Mouse (Mus musculus) frontal cortex, postnatal 36 days (tissue): ENCODE measurements around the gene Cth.

Source experiments
- DNase-seq, 2 experiments: peaks; one replicate each; pipeline ENCODE4 v3.0.0; 2022; ENCODE audit warnings: low spot score in 2 of 2

Gene Cth

DNA sequence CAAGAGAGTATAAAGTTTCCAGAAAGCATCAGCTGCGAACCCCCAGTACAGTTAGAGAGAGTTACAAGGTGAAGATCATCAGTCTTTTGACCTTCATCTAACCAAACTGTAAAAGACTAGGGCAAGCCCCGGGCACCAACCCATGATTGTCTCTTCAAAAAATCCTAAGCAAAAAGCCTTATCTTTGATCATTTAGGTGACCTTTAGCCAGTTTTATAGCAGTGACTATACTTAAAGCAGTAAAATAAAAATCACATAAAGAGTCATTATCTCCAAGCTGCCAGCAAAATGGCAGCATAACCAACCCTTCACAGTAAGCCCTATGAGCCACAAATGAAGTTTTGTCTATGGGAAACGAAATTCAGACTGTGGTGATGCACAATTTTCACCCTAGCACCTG, 14.6 kb downstream of the Cth start:
- no peak for DNase-seq

DNA sequence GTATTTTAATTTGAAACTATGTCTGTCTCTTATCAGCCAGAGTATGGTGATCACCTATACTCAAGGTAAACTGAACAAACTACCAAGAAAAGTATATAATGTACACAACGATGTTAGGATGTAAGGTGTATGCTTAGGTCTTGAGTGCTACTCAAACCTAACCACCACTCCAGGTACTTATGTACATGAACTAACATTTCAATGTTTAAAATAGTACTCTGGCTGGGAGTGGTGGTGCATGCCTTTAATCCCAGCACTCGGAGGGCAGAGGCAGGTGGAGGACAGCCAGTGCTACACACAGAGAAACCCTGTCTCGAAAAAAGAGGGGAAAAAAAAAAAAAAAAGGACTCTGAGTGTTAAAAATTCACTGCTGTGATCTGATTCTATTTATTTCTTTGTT, 16.7 kb downstream of the Cth start:
- no peak for DNase-seq

DNA sequence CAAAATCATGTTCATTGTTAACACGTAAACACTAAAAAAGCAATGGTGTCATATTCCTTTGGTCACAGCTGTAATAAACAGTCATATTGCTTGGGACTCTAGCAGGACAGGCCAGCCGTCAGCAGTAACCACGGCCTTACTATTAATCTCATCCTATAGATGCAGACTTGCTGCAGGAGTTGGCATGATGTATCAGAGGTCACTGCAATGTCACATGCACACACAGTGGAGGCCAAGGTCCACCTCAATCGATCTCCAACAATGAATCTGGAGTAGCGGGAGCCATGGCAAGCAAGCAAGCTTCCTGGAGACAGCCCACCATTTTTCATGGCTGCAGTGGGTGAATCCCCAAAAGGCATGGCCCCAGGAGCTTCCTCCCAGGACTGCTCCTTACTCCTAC, 23.2 kb downstream of the Cth start:
- DNase-seq = no peak

DNA sequence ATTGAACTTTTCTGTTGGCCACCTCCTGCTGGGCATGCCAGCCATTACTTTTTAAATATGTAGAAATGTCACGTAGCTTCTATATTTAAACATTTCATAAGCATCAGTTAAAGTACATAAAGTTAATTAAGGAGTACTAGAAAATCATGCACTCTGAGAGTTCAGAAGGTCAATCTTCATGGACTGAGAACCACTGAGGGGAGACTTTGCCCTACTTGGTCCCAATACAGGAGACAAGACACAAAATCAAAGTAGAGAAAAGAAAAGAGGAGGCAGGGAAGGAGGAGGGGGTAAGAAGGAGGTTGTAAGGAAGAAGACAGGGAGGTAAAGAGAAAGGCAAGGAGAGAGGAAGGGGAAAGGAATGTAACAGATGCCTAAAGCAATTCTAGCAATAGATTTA, 24.9 kb downstream of the Cth start:
- no peak for DNase-seq

DNA sequence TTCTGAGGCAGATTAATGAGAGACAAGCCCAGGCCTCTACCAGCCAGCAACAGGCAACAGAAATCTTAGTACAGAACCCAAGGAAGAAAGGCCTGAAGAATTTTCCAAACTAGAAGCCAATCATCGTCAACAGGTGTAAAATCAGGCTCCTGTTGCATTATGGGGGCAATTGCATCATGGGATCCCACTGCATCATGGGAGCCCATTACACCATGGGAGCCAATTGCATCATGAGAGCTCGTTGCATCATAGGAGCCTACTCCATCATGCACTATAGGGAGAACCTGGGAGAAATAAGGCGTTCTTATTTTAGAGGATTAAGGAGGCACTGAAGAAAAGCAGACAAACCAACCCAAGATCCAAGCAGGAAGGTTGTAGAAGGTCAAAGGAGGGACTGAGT, 27.2 kb downstream of the Cth start:
- no peak for DNase-seq

DNA sequence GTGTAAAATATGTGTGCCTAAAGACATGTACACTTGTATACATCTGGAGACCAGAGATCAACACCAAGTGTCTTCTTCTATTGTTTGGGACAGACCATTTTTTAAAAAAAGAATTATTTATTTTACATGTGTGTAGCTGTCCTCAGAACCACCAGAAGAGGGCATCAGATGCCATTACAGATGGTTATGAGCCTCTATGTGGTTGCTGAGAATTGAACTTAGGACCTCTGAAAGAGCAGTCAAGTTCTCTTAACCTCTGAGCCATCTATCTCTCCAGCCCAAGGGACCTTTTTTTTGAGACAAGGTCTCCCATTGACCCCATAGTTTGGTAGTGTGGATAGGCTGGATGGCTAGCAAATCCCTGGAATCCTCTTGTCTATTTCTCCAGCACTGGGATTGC, 33.1 kb downstream of the Cth start:
- no peak for DNase-seq

DNA sequence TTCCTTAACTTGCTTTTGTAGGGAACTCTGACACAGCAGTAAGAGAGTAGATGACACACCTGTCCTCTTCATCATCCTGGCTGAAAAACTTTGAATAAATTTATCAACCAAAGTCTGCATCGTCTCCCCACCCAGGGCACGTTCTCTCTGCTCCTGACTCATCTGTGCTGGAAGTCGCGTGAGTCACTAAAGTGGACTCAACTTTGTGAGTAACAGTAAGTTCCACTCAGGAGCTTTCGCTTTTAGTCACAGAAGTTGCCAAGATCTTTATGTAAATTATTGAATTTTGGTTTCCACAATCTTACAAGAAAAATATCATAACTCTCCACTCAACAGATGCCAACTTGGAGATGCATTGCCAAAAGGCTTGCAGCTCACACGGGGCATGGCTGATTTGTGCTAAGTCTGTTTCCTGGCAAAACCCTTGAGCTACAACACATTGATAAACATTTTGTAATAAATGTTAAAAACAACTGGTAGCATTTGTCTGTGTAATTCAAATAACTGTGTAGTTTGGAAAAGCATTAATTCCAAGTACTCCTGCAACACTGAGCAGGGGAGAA, 40.7 kb downstream of the Cth start:
- peak; percentile 8 to 46 for DNase-seq

DNA sequence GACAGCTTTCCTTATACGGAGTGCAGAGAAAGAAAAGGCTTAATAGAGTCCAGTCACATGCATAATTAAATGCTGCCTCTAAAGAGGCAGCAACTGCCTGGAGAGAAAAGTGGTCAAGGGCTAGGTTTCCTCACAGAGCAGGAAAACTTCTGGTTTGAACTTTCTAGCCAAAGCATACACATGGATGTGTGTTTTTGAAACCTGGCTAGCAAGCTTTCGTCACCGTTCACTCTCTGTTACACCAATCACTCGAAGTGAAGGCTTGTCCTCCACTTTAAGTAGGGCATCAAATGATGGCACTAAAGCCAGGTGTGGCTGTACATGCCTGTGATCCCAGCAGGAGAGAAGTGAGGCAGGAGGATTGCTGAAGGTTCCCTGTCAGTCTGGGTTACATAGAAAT, 41.8 kb downstream of the Cth start:
- DNase-seq = no peak

DNA sequence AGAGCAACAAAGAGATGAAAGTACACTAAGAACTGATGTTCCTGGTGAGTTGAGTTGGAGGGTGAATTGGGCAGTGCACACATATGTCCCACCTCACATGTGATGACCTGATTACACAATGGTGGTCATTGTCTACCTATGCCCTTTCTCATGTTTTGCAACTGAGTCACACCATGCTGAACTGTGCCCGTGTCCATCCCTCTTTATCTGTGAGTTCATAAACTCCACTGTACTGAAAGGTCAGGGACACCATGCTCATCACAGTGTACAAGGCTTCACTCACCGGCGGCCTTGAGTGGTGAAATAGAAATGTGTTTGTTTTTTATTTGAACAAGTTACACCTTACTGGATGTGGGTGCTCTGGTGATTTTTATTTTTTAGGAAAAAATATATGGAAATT, 42.9 kb downstream of the Cth start:
- DNase-seq = no peak

DNA sequence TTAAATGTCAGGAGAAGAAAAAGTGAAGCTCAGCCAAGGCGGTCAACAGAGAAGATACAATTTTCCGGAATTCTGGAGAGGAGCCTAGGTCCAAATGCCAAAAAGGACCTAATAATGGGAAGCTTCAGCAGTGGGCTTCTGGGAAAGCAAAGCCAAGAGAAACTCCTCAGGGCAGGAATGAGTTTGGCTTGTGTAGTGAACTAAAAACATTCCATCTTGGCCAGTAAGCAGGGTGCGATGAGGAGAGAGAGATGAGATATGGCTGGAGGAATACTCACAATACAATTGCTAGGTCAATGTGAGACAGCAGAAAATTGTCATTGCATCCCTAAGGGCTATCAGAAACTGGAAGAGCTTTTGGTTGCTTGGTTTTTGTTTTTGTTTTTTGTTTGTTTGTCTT, 43.9 kb downstream of the Cth start:
- DNase-seq = no peak

DNA sequence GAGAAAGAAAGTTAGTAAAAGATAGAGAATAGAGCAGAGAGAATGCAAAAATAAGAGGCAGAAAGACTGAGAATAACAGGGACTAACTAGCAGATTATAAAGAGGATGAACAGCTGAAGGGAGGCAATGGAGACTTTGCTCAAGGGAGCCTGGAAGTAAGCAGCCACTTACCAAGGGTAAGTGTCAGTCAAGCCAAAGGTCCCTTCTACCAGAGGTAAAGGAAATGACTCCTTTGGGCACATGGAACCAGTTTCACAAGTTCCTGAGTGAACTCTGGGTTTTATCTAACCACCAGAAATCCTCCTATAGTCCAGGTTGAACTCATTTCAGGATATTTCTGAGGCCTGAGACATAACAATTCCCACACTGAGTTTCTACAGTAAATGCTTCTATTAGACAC, 47.0 kb downstream of the Cth start:
- DNase-seq = no peak

DNA sequence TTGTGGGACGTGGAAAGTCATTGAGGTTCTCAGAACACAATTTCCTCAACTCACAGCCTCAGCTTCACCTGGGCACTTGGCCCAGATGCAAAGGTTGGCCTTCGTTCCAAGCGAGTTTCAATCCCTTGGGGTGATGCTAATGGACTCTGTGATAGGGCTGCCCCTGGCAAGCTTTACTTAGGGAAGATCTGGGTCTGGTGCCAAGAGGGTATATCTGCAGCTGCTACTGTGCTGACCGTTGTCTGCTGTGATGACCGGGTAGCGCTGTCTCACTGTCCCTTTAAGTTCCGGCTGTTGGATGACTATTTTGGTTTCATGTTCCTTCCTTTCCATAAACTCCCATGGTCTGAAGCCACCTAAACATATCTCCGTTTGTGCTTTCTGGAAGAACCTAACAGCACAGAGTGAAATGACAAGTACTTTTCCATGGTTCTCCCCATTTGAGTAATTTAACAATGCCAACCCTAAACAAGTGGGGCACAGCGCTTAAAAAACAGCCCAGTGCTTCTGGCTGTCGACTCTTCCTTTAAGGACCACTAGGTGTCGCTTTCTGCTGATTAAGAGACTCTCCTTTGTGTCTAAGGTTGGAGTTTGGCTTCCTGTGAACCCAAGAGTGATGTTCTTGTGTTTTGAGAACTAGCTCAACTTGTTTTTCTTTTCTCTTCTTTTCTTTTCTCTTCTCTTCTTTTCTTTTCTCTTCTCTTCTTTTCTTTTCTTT, 48.3 kb downstream of the Cth start:
- peak; percentile 45 to 74 for DNase-seq

DNA sequence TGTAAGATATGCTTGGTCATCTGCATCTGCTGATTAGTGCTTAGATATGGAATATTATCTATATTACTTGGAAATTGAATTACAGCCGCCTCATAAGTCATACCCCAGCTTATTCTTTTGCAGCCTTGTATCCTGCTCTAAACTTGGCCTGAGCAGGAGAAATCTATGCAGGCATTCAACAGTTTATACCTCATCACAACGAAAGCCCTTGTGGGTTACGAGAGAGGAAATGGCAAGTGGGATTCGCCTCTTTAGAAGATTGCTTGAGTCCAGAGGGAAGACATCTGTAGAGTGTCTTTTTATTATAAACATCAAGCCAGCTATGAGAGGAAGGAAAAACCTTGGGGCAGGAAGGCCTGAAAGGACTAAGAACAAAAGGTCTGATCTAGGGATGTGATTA, 52.0 kb downstream of the Cth start:
- DNase-seq = no peak

DNA sequence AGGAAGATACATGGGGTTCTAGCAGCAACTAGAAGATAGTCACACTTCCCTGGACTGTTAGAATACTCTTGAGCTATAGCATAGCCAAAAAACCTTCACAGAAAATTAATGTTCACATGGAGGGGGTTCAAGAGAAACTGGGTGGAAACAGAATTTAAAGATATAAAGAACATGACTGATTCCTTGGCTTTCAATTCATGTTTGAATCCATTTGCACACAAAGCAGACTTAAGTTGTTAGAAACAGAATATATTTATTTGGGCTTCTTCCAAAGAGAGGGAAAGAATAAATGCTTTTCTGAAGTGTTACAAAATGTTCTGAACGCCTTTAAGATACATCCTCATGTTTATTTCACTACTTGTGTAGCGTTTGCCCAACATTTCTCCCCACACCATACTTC, 57.0 kb downstream of the Cth start:
- no peak for DNase-seq

DNA sequence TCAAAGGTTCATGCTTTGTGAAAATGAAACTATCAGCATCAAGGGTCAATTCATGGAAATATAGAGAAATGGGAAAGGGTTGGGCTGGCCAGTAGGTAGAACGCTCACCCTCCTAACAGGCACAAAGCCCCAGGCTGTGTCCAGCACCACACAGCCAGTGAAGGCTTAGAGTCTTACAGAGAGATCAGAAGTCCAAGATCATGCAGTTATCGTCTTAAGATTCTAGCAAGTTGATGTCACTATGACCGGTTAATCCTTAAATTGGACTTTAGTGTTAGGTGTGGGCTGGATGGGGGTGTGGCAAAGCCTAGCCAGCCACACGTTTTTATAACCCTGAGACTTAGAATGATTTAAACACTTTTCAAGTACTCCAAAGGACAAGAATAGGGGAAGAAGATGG, 58.6 kb downstream of the Cth start:
- DNase-seq = no peak

DNA sequence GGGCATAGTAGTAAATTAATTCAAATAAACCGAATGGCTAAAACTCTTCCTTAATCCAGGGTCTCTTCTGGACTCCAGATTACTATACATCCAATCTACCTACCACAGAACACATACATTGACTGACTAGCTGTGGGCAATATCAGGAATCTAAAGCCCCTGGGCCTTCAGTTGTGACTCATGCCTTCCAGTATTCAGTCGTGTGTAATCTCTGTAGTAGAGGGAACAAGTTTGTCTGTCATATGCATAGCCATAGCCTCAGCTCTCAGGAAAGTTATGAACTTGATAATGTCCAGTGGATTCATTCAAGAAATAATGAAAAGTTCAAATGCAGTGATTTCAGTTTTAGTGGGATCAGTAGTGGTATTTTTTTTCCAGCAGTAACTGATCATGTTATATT, 59.0 kb downstream of the Cth start:
- no peak for DNase-seq

DNA sequence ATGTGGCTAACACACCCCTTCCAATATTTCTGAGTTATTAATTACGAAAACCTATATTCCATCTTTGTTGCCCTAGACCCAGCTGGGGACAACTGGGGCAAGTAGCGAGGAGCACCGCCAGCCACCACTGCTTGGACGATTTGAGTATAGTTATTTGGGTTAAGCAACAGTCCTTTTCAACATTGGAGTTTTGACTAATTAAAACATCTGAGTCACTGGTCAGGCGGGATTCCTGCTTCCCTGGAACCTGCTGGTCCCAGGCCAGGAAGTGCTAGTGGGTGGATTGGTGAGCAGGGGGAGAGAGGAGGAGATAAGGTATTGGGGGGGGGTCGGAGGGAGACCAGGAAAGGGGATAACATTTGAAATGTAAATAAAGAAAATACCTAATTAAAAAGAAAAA, 59.4 kb downstream of the Cth start:
- DNase-seq = no peak

DNA sequence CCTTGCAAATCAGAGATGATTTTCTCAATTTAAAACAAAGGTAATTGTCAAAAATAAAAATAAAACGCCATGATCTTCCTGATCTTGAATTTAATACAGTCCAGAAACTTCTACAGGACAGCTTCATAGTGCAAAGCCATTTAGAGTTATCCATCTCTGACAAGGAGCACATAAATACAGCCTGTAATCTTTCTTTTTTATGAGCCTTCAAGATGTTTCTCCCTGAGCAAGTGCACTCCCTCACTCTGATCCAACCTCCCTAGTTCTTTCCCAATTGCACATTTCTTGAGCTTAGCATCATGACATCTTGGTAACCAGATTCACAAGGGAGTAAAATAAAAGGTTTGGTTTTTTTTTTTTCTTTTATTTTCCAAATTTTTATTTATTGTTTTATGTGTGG, 72.1 kb downstream of the Cth start:
- DNase-seq = no peak

DNA sequence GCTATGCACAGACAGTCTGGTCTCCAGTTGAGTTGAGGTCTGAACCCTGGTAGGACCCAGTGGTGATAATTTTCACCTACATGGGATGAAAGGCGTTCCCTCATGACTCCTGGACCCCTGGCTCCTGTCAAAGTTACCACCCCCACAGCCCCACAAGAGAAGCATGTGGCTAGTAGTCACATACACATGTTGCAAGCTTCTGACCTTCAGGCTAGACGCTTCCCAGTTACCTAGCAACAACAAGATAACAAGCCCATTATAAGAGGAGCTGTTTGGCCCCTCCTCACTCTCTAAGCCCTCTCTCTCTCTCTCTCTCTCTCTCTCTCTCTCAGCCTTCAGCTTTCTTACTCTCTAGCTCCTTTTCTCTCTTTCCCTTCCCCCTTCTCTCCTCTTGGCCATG, 76.4 kb downstream of the Cth start:
- DNase-seq = no peak

DNA sequence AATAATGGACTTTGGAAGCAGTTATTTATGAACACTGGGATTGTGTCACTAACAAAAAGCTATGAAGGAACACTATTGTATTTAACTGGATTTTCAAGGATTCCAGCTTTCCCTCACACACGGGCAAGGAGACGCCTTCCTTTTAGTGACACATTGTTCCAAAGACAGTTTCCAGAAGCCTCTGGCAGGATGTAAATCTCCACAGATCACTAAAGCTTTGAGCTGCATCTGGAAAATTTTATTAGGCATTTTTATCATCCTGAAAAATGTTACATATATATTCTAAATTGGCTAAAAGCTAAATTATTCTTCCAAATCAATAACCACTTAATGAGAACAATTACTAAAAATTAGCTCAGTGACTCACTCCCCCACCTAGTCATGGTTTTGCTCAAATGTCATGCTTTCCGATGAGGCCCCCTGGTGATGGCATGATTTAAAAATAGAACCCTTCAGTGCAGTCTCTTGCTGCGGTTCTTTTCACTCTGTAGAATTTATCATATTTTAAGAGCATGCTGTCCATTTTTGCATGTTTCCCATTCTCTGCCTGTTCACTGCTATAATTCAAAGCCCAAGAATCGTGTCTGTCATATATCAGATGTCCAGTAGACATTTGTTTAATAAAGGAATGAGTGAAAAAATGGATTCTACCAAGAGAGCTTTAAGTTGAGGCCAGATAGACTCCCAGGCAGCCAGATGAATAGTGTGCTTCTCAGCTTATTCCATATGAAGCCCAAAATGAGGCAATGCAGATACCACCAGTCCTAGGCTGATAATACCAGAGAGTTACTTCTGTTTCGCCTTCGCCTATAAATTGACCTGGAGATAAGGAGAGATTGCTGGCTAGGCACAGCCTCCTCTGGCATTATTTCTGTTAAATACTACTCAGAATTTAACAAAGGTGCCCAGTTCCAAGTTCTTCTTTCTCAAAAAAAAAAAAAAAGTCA, 77.3 kb downstream of the Cth start:
- DNase-seq = no peak
